Mouse (Mus musculus) neutrophil, adult 5-6 weeks (primary cell): ENCODE data around the gene Hmgb2. TPM values are rescaled to one million over a fixed set of nuclear protein-coding genes. Genes with fewer than 3 reads are reported as not detected.
"Not testable (repeated sequence)": the region's sequence is repeated elsewhere in the genome, so short reads cannot be mapped to it uniquely, and the experiment has no call there.

ENCODE experiments used
- ATAC-seq: fragments of 151-379, 151-347 bp; 2 replicates; pipeline ENCODE4 v1.8.0; 2017; ENCODE audit warnings: mild to moderate bottlenecking, moderate TSS enrichment; ENCODE audit not compliant: insufficient number of reproducible peaks, poor library complexity, low FRiP score, severe bottlenecking; ENCODE audit errors: extremely low read depth
- total RNA-seq: library from RNA; stranded (forward); fragments of 200-1000 nt; gene quantifications from 2 replicates; pipeline ENCODE4 v1.2.3, GENCODE M21; 2017

Hmgb2 gene
- total RNA-seq, 1 experiment from 2014 or later = 277 TPM

- ATAC-seq = not testable (repeated sequence)
Measured at GRCm38 (mm10) chr8:57505500-57505899, 6.2 kb upstream of the Hmgb2 start.

GRCm38 (mm10) chr8:57507556-57508063 is 4.1 kb upstream of the Hmgb2 start:
- ATAC-seq = no peak

GRCm38 (mm10) chr8:57508657-57509056 is 3.0 kb upstream of the Hmgb2 start:
- no peak for ATAC-seq

- no peak for ATAC-seq
Measured at GRCm38 (mm10) chr8:57510791-57511315, 854 bp upstream of the Hmgb2 start.

- no peak for ATAC-seq
Measured at GRCm38 (mm10) chr8:57512141-57513056, 692 bp downstream of the Hmgb2 start.

GRCm38 (mm10) chr8:57513178-57513661 is 1.5 kb downstream of the Hmgb2 start:
- not testable (repeated sequence) for ATAC-seq

GRCm38 (mm10) chr8:57516685-57517084 is 5.0 kb downstream of the Hmgb2 start:
- not testable (repeated sequence) for ATAC-seq

GRCm38 (mm10) chr8:57517723-57518122 is 6.0 kb downstream of the Hmgb2 start:
- ATAC-seq = no peak

- ATAC-seq = no peak
Measured at GRCm38 (mm10) chr8:57520186-57520786, 8.6 kb downstream of the Hmgb2 start.

- no peak for ATAC-seq
Measured at GRCm38 (mm10) chr8:57528036-57528435, 16.3 kb downstream of the Hmgb2 start.

- no peak for ATAC-seq
Measured at GRCm38 (mm10) chr8:57530238-57530637, 18.5 kb downstream of the Hmgb2 start.

- peak; percentile 96 for ATAC-seq
Measured at GRCm38 (mm10) chr8:57530666-57531349, 19.1 kb downstream of the Hmgb2 start.

- ATAC-seq = no peak
Measured at GRCm38 (mm10) chr8:57532223-57532622, 20.5 kb downstream of the Hmgb2 start.

- no peak for ATAC-seq
Measured at GRCm38 (mm10) chr8:57533106-57533505, 21.4 kb downstream of the Hmgb2 start.

GRCm38 (mm10) chr8:57534495-57534894 is 22.8 kb downstream of the Hmgb2 start:
- ATAC-seq = no peak

GRCm38 (mm10) chr8:57536167-57536566 is 24.5 kb downstream of the Hmgb2 start:
- ATAC-seq = no peak

- no peak for ATAC-seq
Measured at GRCm38 (mm10) chr8:57538601-57539000, 26.9 kb downstream of the Hmgb2 start.

GRCm38 (mm10) chr8:57540110-57540838 is 28.6 kb downstream of the Hmgb2 start:
- ATAC-seq = peak; percentile 65
